Mouse (Mus musculus) CH12.LX (cell line): ENCODE measurements around the gene Abca1.

ENCODE experiments used
- CTCF ChIP-seq, 2 experiments: IDR thresholded peaks in 1 of 2; conservative IDR thresholded peaks in 1 of 2; 2 replicates each; pipeline ENCODE4 v1.5.1; 2011 to 2012; ENCODE audit warnings: low read depth in 2 of 2, low read length in 2 of 2, improper control_type of control experiment in 1 of 2, inconsistent platforms in 1 of 2, mild to moderate bottlenecking in 1 of 2, moderate library complexity in 1 of 2
- EP300 ChIP-seq: IDR thresholded peaks from 2 replicates; pipeline ENCODE4 v1.6.1; 2011; ENCODE audit warnings: low read length, improper control_type of control experiment
- JUND ChIP-seq: conservative IDR thresholded peaks from 2 replicates; pipeline ENCODE4 v1.6.1; 2011; ENCODE audit warnings: low read depth, low read length, improper control_type of control experiment
- MAX ChIP-seq: IDR thresholded peaks from 2 replicates; pipeline ENCODE4 v1.6.1; 2011; ENCODE audit warnings: low read length, improper control_type of control experiment
- MXI1 ChIP-seq: IDR thresholded peaks from 2 replicates; pipeline ENCODE4 v1.6.1; 2011; ENCODE audit warnings: mild to moderate bottlenecking, low read depth, low read length, improper control_type of control experiment
- NELFE ChIP-seq: IDR thresholded peaks from 2 replicates; pipeline ENCODE4 v1.6.1; 2011; ENCODE audit warnings: low read depth, low read length, improper control_type of control experiment
- POLR2A ChIP-seq: IDR thresholded peaks from 2 replicates; pipeline ENCODE4 v1.6.1; 2011; ENCODE audit warnings: low read depth, mild to moderate bottlenecking, improper control_type of control experiment, low read length
- TBP ChIP-seq: conservative IDR thresholded peaks from 2 replicates; pipeline ENCODE4 v1.6.1; 2011; ENCODE audit warnings: low read depth, low read length, improper control_type of control experiment
- TCF12 ChIP-seq: IDR thresholded peaks from 2 replicates; pipeline ENCODE4 v1.6.1; 2014; ENCODE audit warnings: low read depth, mild to moderate bottlenecking, inconsistent platforms, low read length, improper control_type of control experiment
- UBTF ChIP-seq: IDR thresholded peaks from 2 replicates; pipeline ENCODE4 v1.6.1; 2012; ENCODE audit warnings: low read depth, mild to moderate bottlenecking, inconsistent platforms, low read length, improper control_type of control experiment, moderate library complexity

- TF ChIP-seq MAX (no peak), CTCF (conservative IDR thresholded peaks at IDR 0.05 in 1 of 2, IDR thresholded peaks at IDR 0.05 in 1 of 2; ENCODE audit: low read depth in 2 of 2, low read length in 2 of 2) (no peak), POLR2A (no peak), JUND (no peak), EP300 (no peak), MXI1 (no peak), TBP (no peak), NELFE (no peak), TCF12 (no peak), UBTF (no peak)
These were observed 82.8 kb downstream of the Abca1 start for GRCm38 (mm10) chr4:53076788-53077350.
